Mouse (Mus musculus) thymus, adult 2 months (tissue): ENCODE results near the gene Mapk8.

Experiments used
- CTCF ChIP-seq: fragments of 200-500 bp; IDR thresholded peaks from 2 replicates; pipeline ENCODE4 v1.5.1; 2012; ENCODE audit warnings: mild to moderate bottlenecking, control low read depth, low read length, moderate library complexity, borderline replicate concordance; ENCODE audit not compliant: control insufficient read depth, poor library complexity, insufficient read depth; ENCODE audit errors: extremely low read depth
- POLR2A ChIP-seq: fragments of 200-500 bp; IDR thresholded peaks from 2 replicates; pipeline ENCODE4 v1.6.1; 2012; ENCODE audit warnings: mild to moderate bottlenecking, low read length, control low read depth, moderate library complexity; ENCODE audit not compliant: control insufficient read depth, poor library complexity, insufficient read depth; ENCODE audit errors: extremely low read depth

DNA sequence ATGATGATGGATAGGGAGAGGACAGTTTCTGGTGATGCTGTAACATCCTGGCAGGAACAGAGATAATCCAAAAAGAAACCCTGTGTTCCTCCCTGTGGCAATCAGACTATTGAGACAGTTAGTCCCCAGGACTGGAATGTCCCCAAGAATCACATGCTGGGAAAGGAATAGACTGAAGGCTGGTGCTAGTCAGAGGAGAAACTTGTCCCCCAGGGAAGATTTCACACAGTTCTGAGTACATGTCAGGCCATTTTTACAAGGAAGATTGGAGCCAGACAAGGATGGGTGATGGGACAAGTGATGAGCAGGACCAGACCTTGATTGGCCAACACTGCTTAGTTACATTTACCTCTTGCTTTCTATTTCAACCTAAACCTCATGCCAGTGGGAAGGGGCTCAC lies 3.4 kb upstream of the Mapk8 start:
- TF ChIP-seq CTCF (no peak), POLR2A (no peak)
